Mouse (Mus musculus) frontal cortex, adult 2 months (tissue): Measurements from ENCODE around the gene Rnf152. TPM values are rescaled to one million over a fixed set of nuclear protein-coding genes. Genes with fewer than 3 reads are reported as not detected.

Experiments
- DNase-seq, 2 experiments: peaks; one replicate each; pipeline ENCODE4 v3.0.0; 2022; ENCODE audit warnings: low spot score in 1 of 2; ENCODE audit errors: extremely low spot score in 1 of 2
- polyA plus RNA-seq: library from polyadenylated mRNA; depleted of rRNA; stranded (reverse); fragments of >200 nt; gene quantifications from 2 replicates; pipeline ENCODE4 v1.2.3, GENCODE M21; 2012

The Rnf152 gene
- polyA plus RNA-seq, 1 experiment, result 3.6 TPM

GRCm38 (mm10) chr1:105243359-105244142, 113.0 kb downstream of the Rnf152 start:
- no peak for DNase-seq

GRCm38 (mm10) chr1:105240185-105240584, 116.3 kb downstream of the Rnf152 start:
- DNase-seq, result no peak
